Mouse (Mus musculus) cerebellum, postnatal 36 days (tissue): ENCODE results near the gene Tas2r119.

ENCODE experiments used
- DNase-seq, 2 experiments: peaks; one replicate each; pipeline ENCODE4 v3.0.0; 2021 to 2022; ENCODE audit warnings: mixed read lengths in 2 of 2

The Tas2r119 gene

GRCm38 (mm10) chr15:32226381-32226780, 49.3 kb downstream of the Tas2r119 start:
- DNase-seq: no peak

GRCm38 (mm10) chr15:32226888-32227395, 49.9 kb downstream of the Tas2r119 start:
- DNase-seq: no peak
